Mouse (Mus musculus): ENCODE data around the gene Nfix.

DNA sequence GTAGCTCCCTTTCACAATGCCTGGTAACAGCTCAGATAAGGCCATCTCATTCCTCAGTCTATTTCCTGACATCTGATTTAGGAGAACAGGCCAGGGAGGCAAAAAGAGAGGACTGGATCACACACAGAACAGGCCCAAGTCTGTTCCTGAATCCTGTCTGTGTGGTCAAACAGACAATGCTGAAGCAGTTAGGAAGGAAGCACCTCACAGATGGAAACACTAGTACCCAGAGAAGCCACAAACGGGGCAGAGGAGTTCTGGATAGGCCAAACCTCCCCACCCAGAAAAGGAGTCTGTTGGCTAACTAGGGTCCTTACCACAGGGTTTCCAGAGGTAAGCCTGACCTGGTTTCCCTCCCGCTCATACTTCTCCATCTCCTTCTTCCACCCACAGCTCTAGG is 117.9 kb downstream of the Nfix start:
- TF ChIP-seq CTCF (IDR thresholded peaks at IDR 0.05; ENCODE audit: insufficient read depth, low read depth, low read length) (no peak), POLR2A (IDR thresholded peaks at IDR 0.05; ENCODE audit: insufficient read depth, low read depth, low read length) (no peak)

All from olfactory bulb, adult 2 months (tissue).